Mouse (Mus musculus): ENCODE measurements at regions not wholly inside any gene's neighbourhood (a gene's known extent, or its start where the extent isn't known, plus 50 kb on each side); places are given as distances from the start of the nearest gene placed in this dataset.

DNA sequence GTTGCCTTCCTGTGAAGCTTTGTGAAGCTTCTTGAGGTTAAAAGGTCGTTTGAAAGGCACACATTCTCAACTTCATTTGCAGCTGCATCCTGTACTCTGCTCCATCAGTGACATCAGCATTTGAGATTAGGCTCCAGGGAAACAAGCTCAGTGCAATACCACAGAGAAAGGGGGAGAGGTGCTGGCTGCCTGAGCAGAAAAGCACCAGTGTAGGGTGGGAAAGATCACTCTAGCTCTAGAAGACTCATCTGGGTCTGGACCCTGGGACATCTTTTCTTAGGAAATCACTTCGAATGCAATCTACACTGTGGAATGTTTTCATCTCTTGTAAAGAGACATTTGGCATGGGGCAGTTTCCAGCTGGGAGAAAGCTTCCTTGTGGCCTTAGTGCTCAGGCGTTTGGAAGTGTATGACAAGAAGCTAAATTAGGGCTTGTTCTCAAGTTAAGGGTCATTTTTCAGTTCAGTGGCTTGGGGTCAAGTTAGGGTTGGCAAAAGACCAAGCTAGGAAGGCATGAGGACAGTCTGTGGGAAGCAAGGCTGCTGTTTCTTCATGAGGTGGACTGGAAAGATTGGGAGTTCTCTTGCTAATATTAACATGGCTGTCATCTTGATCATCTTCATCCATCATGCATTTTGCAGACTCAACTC lies 370.5 kb upstream of the Gm6657 start:
- no peak for TF ChIP-seq GATA1 (IDR thresholded peaks at IDR 0.05; ENCODE audit: borderline replicate concordance, low read length)
- TF ChIP-seq FLI1 (IDR thresholded peaks at IDR 0.05; ENCODE audit: low read length) = no peak
- Histone ChIP-seq H3K4me1 (no peaks in the 10 kb centered on the region), H3K36me3 (replicated peaks; ENCODE audit: low read length) (no peaks in the 10 kb centered on the region)

DNA sequence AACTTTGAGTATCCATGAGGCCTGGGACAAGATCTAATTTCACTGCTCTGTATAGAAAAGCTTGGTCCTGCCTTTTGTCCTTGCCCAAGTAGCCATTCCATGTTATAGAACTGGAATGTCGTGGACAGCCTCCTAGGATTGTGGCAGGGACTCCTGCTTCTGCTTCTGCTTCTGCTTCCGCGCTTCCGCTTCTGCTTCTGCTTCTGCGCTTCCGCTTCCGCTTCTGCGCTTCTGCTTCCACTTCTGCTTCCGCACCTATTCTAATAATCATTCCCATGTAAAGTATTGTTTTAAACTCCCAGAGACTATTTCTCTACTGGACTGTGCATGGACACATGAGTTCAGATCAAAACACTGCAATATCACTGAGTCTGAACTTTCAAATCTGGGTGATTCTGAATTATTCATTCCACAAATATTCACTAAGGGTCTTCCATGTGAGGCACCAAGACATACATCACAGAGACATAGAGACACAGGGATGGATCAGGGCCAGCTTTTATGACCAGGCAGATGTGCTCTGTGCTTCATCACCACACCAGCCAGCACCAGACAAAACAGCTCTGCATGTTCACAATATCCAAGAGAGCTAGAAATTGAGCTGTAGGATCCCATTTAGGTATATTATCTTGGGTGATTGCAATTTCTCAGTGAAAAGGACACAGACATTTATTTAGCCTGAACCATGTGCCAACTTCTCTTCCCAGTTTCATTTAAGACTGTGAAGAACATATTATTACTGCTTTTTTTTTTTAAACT lies 360.5 kb upstream of the Gm6657 start:
- Histone ChIP-seq H3K4me1 (no peaks in the 10 kb centered on the region), H3K4me3 (replicated peaks) (no peak overlapping the region), H3K36me3 (replicated peaks; ENCODE audit: low read length) (no peaks in the 10 kb centered on the region), H3K9me3 (no peaks in the 10 kb centered on the region), H3K27me3 (replicated peaks) (no peaks in the 10 kb centered on the region)
- no peak for TF ChIP-seq GATA1 (IDR thresholded peaks at IDR 0.05; ENCODE audit: borderline replicate concordance, low read length)
- TF ChIP-seq FLI1 (IDR thresholded peaks at IDR 0.05; ENCODE audit: low read length) = no peak

More for the DNA sequence above, 370.5 kb upstream of the Gm6657 start:
- peaks cover 2% of the 10 kb centered on the region for H3K27me3 ChIP-seq (replicated peaks)
- no peak overlapping the region for H3K4me3 ChIP-seq (replicated peaks)
- peaks cover 17% of the 10 kb centered on the region for H3K9me3 ChIP-seq

DNA sequence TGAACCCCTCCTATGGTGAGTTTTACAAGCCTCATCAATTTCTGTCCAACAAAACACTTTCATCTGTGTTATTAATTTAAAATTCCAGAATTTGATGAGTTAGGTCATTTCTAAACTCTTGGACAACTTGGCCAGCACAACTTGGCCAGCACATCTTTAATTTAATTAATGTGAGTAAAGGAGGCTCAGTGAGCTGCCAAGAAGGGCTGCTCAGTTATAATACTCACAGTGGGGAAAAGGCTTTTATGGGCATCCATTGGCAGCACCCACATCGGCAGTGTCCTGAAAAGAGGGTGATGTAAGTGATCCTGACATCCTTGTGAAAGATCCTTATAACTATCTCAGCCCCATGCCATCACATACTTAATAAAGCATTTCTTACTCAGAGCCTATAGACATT lies 359.2 kb upstream of the Gm6657 start:
- Histone ChIP-seq H3K4me3 (replicated peaks) (no peak overlapping the region), H3K36me3 (replicated peaks; ENCODE audit: low read length) (no peaks in the 10 kb centered on the region), H3K9me3 (peaks cover 3% of the 10 kb centered on the region; the same call in 1 of the 2 replicates), H3K4me1 (no peaks in the 10 kb centered on the region), H3K27me3 (replicated peaks) (no peaks in the 10 kb centered on the region)
- TF ChIP-seq GATA1 (IDR thresholded peaks at IDR 0.05; ENCODE audit: borderline replicate concordance, low read length) = no peak
- TF ChIP-seq FLI1 (IDR thresholded peaks at IDR 0.05; ENCODE audit: low read length) = no peak

DNA sequence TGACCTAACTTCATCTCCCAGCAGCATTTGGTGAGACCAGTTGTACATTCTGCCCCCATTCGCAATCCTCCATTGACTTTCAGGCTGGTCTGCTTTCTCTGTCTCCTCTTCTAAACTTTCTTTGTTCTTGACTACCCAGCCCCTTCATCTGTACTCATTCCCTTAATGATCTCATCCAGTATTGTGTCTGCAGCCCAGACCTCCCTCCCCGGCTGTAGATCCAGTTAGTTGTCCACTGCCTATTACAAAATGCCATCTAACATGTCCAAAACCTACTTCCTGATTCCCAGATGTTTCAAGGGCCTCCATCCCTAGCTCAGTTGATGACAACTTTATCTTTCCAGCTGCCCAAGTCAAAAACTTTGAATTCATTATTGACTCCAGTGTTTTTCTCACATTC lies 357.8 kb upstream of the Gm6657 start:
- Histone ChIP-seq H3K9me3 (peaks cover 3% of the 10 kb centered on the region; the same call in 1 of the 2 replicates), H3K4me1 (no peaks in the 10 kb centered on the region)
- TF ChIP-seq FLI1 (IDR thresholded peaks at IDR 0.05; ENCODE audit: low read length) (no peak), GATA1 (IDR thresholded peaks at IDR 0.05; ENCODE audit: borderline replicate concordance, low read length) (no peak)

DNA sequence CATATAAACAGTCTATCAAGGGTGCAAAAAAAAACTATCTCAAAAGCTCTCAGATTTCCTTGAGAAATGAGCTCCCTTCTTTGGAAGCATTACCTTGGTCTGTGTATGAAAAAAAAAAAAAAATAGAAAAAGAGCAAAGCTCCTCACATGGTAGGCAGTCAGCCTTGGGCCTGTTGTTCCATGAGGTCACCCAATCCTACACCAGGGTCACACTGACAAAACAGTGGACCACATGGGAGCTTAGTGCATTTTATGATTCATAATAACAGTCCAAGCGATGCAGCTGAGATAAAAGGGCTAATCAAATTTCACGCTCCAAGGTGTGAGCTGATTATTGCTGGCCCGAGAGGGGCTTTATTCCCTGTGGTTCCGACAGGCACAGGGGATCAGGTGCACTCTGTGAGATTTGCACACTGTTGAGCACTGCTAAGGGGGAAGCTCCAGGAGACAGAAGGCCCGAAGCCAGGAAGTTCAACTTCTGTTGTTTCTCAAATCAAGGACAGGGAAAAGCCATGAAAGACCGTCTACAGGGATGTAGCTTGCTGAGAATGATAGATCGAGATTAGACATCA lies 352.1 kb upstream of the Gm6657 start:
- Histone ChIP-seq H3K27me3 (replicated peaks) (no peaks in the 10 kb centered on the region), H3K4me1 (no peaks in the 10 kb centered on the region), H3K9me3 (peaks cover 3% of the 10 kb centered on the region; the same call in 1 of the 2 replicates), H3K36me3 (replicated peaks; ENCODE audit: low read length) (no peaks in the 10 kb centered on the region), H3K4me3 (replicated peaks) (no peak overlapping the region)
- TF ChIP-seq GATA1 (IDR thresholded peaks at IDR 0.05; ENCODE audit: borderline replicate concordance, low read length) (no peak), FLI1 (IDR thresholded peaks at IDR 0.05; ENCODE audit: low read length) (no peak)

More for the DNA sequence above, 357.8 kb upstream of the Gm6657 start:
- no peak overlapping the region for H3K4me3 ChIP-seq (replicated peaks)
- H3K27me3 ChIP-seq (replicated peaks) = no peaks in the 10 kb centered on the region
- no peaks in the 10 kb centered on the region for H3K36me3 ChIP-seq (replicated peaks; ENCODE audit: low read length)

DNA sequence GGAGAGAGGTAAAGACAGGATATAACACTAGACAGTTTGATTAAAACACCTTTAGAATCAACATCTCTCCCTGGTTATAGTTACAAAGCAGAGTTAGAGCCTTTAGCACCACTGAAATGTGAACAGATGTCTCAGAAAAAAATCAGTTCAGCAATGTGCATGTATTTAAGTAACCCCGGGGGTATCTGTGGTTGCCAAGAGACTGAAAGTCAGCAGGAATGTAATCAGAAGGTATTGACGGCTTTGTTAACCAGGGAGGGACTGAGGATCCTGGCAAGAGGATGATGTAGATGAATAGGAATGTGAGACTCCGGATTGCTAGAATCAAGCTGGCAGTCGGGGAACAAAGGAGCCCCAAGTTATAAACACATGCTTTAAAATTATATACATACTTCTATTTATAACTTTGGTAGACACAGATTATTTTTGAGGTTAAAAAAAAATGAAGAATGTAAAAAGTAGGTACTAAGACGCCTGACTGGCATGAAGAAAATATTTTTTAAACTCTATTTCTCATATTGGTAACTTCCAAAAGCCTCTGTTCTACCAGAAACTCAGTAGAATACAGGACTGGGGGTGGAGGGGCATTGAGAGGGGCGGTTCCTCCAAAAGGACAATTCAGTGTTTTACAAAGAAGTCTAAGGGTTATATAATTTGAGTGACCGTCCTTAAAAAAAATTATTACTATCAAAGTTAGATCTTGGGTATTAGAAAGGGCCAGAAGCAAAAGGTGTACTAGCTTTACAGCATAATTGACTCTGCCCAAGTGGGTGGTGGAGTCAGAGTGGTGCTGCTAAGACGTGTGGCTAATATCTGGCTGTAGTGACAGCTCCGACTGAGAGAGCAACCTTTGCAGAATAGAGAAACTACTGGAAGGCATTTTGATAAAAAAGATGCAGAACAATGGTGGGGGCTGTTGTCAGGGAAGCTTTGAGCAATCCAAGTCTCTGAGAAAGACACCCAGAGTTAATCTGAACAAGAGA lies 341.2 kb upstream of the Gm6657 start:
- Histone ChIP-seq H3K27me3 (replicated peaks) (no peaks in the 10 kb centered on the region), H3K9me3 (no peaks in the 10 kb centered on the region), H3K36me3 (replicated peaks; ENCODE audit: low read length) (no peaks in the 10 kb centered on the region), H3K4me1 (no peaks in the 10 kb centered on the region), H3K4me3 (replicated peaks) (no peak overlapping the region)
- TF ChIP-seq FLI1 (IDR thresholded peaks at IDR 0.05; ENCODE audit: low read length) (no peak), GATA1 (IDR thresholded peaks at IDR 0.05; ENCODE audit: borderline replicate concordance, low read length) (no peak)

DNA sequence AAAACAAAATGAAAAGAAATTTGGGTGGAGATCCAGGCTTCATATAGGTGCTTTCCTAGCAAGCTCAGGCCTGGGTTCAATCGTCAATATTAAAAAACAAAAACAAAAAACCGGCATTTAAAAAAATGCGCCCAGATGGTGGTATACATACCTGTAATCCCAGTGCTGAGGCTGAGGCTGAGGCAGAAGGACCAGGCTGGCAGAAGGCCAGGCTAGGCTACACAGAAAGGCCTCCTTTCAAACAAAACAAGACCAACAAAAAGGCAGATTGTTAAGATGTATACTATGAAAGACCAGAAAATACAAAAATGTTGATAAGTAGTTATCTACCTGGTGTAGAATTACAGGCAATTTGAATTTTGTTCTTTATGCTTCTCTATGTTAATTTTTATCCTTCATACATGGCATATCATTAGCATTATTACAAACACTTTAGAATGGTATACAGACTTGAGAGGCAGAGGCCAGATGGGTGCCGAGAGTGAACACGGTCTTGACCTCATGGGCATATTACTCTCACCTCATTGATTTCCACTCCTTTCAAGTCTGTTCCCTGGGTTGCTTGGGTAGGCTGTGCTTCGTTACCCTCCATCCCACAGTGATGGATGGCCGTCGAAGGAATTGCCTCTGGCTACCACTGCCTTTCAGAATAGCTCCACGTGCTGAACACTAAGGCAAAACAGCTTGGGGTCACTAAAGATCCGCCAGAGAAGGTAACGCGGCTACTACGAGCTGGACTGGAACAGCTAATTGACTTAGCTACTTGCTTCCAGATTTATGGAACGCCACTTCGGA lies 339.6 kb upstream of the Gm6657 start:
- Histone ChIP-seq H3K36me3 (replicated peaks; ENCODE audit: low read length) (no peaks in the 10 kb centered on the region), H3K27me3 (replicated peaks) (no peaks in the 10 kb centered on the region), H3K4me1 (no peaks in the 10 kb centered on the region), H3K4me3 (replicated peaks) (no peak overlapping the region), H3K9me3 (no peaks in the 10 kb centered on the region)
- no peak for TF ChIP-seq FLI1 (IDR thresholded peaks at IDR 0.05; ENCODE audit: low read length)
- TF ChIP-seq GATA1 (IDR thresholded peaks at IDR 0.05; ENCODE audit: borderline replicate concordance, low read length) = no peak

DNA sequence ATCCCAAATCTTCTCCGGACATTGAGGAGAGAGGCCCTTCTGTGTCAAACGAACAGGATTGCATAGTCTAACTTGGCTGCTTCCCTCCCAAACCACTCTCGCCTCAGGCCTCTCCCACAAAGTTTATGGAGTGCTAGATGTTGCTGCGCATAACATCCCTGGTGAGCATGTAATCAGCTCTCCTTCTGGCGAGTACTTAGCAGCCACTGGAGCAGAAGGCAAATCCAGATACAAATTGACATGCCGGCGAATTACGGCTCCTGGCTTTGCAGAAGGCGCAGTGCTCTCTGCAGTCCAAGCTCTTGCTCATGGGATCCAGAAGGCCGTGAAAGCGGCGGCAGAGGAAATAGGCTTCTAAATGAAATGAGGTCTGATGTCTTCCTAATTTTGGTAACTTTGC lies 338.2 kb upstream of the Gm6657 start:
- Histone ChIP-seq H3K27me3 (replicated peaks) (no peaks in the 10 kb centered on the region), H3K4me3 (replicated peaks) (no peak overlapping the region), H3K9me3 (peaks cover 6% of the 10 kb centered on the region; the same call in 1 of the 2 replicates), H3K36me3 (replicated peaks; ENCODE audit: low read length) (no peaks in the 10 kb centered on the region), H3K4me1 (no peaks in the 10 kb centered on the region)
- no peak for TF ChIP-seq FLI1 (IDR thresholded peaks at IDR 0.05; ENCODE audit: low read length)

DNA sequence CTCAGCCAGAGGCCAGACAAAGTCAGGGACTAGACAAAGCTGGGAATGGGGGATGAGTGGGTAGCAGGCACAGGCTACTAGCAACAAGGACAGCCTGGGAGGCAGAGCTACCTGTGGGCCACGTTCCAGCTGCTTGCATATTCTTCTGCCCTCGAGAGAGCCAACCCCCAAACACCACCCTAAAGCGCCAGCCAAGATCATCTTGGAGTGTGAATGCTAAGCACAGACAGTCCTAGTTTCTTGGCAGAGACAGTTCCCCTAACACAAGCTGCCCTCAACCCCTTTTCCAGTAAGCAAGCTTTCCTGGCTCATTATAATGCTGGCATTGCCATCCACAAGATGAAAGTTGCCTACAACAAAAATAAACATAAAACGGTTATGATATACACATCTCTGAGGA lies 336.8 kb upstream of the Gm6657 start:
- Histone ChIP-seq H3K4me3 (replicated peaks) (no peak overlapping the region), H3K9me3 (peaks cover 9% of the 10 kb centered on the region; the same call in 1 of the 2 replicates), H3K27me3 (replicated peaks) (no peaks in the 10 kb centered on the region), H3K4me1 (no peaks in the 10 kb centered on the region), H3K36me3 (replicated peaks; ENCODE audit: low read length) (no peaks in the 10 kb centered on the region)
- TF ChIP-seq FLI1 (IDR thresholded peaks at IDR 0.05; ENCODE audit: low read length) (no peak), GATA1 (IDR thresholded peaks at IDR 0.05; ENCODE audit: borderline replicate concordance, low read length) (no peak)

Measured in megakaryocyte, embryonic 14.5 days (primary cell).